Comparison of ENCODE assay signal across 20 mouse cellular contexts in the genomic region with DNA sequence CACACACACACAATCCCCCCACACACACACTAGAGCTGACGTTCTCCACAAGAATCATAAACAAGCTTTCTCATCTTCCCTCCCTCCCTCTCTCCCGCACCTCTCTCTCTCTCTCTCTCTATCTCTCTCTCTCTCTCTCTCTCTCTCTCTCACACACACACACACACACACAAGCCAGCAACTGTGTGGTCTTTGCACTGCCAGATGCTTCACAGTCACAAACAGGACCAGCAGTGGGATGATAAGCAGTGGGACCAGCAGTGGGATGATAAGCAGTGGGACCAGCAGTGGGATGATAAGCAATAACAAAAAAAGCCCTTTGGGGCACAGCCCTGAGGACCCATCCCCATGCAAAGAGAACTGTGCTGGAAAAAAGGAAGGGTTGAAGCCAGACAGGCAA. TPM values are rescaled to one million over a fixed set of nuclear protein-coding genes. Genes with fewer than 3 reads are reported as not detected.
DNase-seq lines count a peak whose midpoint lies in the region; ATAC-seq and TF ChIP-seq lines count a peak whose summit lies in the region.
"Had no signal": no experiment of that assay in that cellular context is flagged by ENCODE, and none has a peak within 500 bp of the region (broad histone marks: within the 10 kb centered on the region; RNA-seq: fewer than 3 reads in every experiment).

No protein-coding gene starts in this region.

- 0 out of 2 replicates have a peak, but pooled peaks have one; percentile 58 for ATAC-seq in kidney, embryonic 15.5 days (replicated peaks; ENCODE audit: low FRiP score)
- ATAC-seq in liver, embryonic 14.5 days (ENCODE audit: insufficient read depth), result peak; percentile 96
- ATAC-seq: lung, postnatal 0 days; midbrain, embryonic 16.5 days had no signal

- H3K4me2 ChIP-seq in kidney, embryonic 15.5 days, result no peak overlapping the region
- H3K4me2 ChIP-seq in liver, embryonic 14.5 days (ENCODE audit: low read depth), result peak overlapping the region; percentile 38
- H3K4me2 ChIP-seq: hindbrain, embryonic 14.5 days; limb, embryonic 12.5 days had no signal

- 67% methylated on average over 2 of the region's 2 CpGs for WGBS in kidney, embryonic 15.5 days
- 15% methylated on average over 2 of the region's 2 CpGs for WGBS in liver, embryonic 14.5 days (ENCODE audit: insufficient replicate concordance)

- H3K4me1 ChIP-seq in kidney, embryonic 15.5 days, result no peaks in the 10 kb centered on the region
- H3K4me1 ChIP-seq in liver, embryonic 14.5 days (replicated peaks; ENCODE audit: control insufficient read depth in 2 of 2, insufficient read depth in 2 of 2, low read length in 1 of 2), result peaks cover 15 to 36% of the 10 kb centered on the region in 2 experiments
- H3K4me1 ChIP-seq: limb, embryonic 12.5 days had no signal

- peak; percentile 89 for TF ChIP-seq EP300 in liver, embryonic 14.5 days (IDR thresholded peaks at IDR 0.05; ENCODE audit: low read depth)

- TF ChIP-seq CTCF in liver, embryonic 14.5 days (IDR thresholded peaks at IDR 0.05; ENCODE audit: low read depth), result no peak

- H3K27ac ChIP-seq in kidney, embryonic 15.5 days, result no peak overlapping the region
- peak overlapping the region; percentile 64 for H3K27ac ChIP-seq in liver, embryonic 14.5 days
- H3K27ac ChIP-seq: heart, adult 2 months; hindbrain, embryonic 14.5 days; limb, embryonic 12.5 days had no signal

- H3K4me3 ChIP-seq in kidney, embryonic 15.5 days (replicated peaks), result no peak overlapping the region
- H3K4me3 ChIP-seq in liver, embryonic 14.5 days (ENCODE audit: insufficient read depth in 1 of 2, low read depth in 2 of 2, low read length in 2 of 2), result no peak overlapping the region
- H3K4me3 ChIP-seq: heart, adult 2 months; limb, embryonic 12.5 days; megakaryocyte, embryonic 14.5 days had no signal

- no peaks in the 10 kb centered on the region for H3K9me3 ChIP-seq in kidney, embryonic 15.5 days (replicated peaks)
- H3K9me3 ChIP-seq in liver, embryonic 14.5 days (ENCODE audit: control insufficient read depth, low read length), result no peaks in the 10 kb centered on the region
- H3K9me3 ChIP-seq: limb, embryonic 12.5 days had no signal

- no peaks in the 10 kb centered on the region; the same call in 1 of the 2 replicates for H3K27me3 ChIP-seq in kidney, embryonic 15.5 days
- H3K27me3 ChIP-seq in liver, embryonic 14.5 days (ENCODE audit: control insufficient read depth, insufficient read depth, low read length), result no peaks in the 10 kb centered on the region

- DNase-seq in kidney, postnatal 25 days, result no peak
- peak; percentile 44 for DNase-seq in c-Kit-positive CD71-positive TER-119-positive erythroid progenitor cells, embryonic 14.5 days (ENCODE audit: low spot score)
- DNase-seq in liver, embryonic 14.5 days (ENCODE audit: low read depth in 3 of 3, low spot score in 3 of 3), result peak; percentile 48 to 55 (median 53)
- DNase-seq in yolk sac, embryonic 10.5 days (ENCODE audit: low spot score), result peak; percentile 2
- DNase-seq in testis, postnatal 10 days (ENCODE audit: low spot score), result no peak
- no peak for DNase-seq in gastrocnemius, adult 18-20 months (ENCODE audit: low spot score)
- DNase-seq: adrenal gland, postnatal 36 days; B cell, adult 2 months; cerebellum, postnatal 14 days; heart, adult 2 months; heart, postnatal 14 days; kidney, adult 11 months; kidney, postnatal 14 days; thymus, postnatal 36 days had no signal

- H3K9ac ChIP-seq in kidney, embryonic 15.5 days, result no peak overlapping the region
- H3K9ac ChIP-seq in liver, embryonic 14.5 days (replicated peaks), result no peak overlapping the region
- H3K9ac ChIP-seq: hindbrain, embryonic 14.5 days; limb, embryonic 12.5 days had no signal

- no peaks in the 10 kb centered on the region for H3K36me3 ChIP-seq in kidney, embryonic 15.5 days
- no peaks in the 10 kb centered on the region for H3K36me3 ChIP-seq in liver, embryonic 14.5 days (replicated peaks; ENCODE audit: control insufficient read depth, insufficient read depth, low read depth)
- H3K36me3 ChIP-seq: limb, embryonic 12.5 days had no signal

RNA-seq across cellular contexts. Expression of gene Reps2, which starts 35.4 kb away (rescaled TPM):
- 1.5 and 2.0 TPM in 2 replicates for polyA plus RNA-seq in kidney, embryonic 15.5 days (2015; fragmentation: Nextera tagmentation; extraction: Ambion mirVana)
- 0.51 and 0.63 TPM in 2 replicates for polyA plus RNA-seq in liver, embryonic 14.5 days (2012; rRNA removed)
- polyA plus RNA-seq in liver, embryonic 14.5 days (2014; fragmentation: Nextera tagmentation; extraction: Ambion mirVana), result 0.52 and 0.95 TPM in 2 replicates
- total RNA-seq in gastrocnemius, adult 18-20 months (2021), result 1 to 10 TPM in 1 of 2 experiments, under 1 TPM in 1; 0.96 to 1.5 TPM

Comparison
In these comparisons a context has a peak if more than half of its experiments do, and no peak if none do; other contexts are left out.
1. DNase-seq: peak in c-Kit-positive CD71-positive TER-119-positive erythroid progenitor cells, embryonic 14.5 days (single experiment), liver, embryonic 14.5 days (3 of 3) and yolk sac, embryonic 10.5 days (single experiment); none in kidney, postnatal 25 days (0 of 2), testis, postnatal 10 days (single experiment) and gastrocnemius, adult 18-20 months (single experiment).